Mouse (Mus musculus) layer of hippocampus, postnatal 14 days (tissue): ENCODE measurements around the gene Gm340. TPM values are rescaled to one million over a fixed set of nuclear protein-coding genes. Genes with fewer than 3 reads are reported as not detected.

Experiments
- DNase-seq, 2 experiments: peaks; one replicate each; pipeline ENCODE4 v3.0.0; 2021 to 2022; ENCODE audit warnings: low spot score in 2 of 2, mixed read lengths in 1 of 2
- long read RNA-seq, 2 experiments: library from polyadenylated mRNA; stranded (forward); transcript quantifications; one replicate each; pipeline ENCODE4 v2.0.0; 2021
- total RNA-seq, 2 experiments: library from RNA; stranded (reverse); gene quantifications; 2 replicates each; pipeline ENCODE4 v1.2.3; 2021

Gm340 gene
- total RNA-seq = 10 to 100 TPM; 10.9 to 12.7 TPM
- long read RNA-seq, experiment 1 = 0 reads
- long read RNA-seq, experiment 2, partial matches to known transcripts = 0 of 1 reads
- long read RNA-seq, experiment 2, other reads (novel, unspliced or antisense) = 1 of 1 reads

DNA sequence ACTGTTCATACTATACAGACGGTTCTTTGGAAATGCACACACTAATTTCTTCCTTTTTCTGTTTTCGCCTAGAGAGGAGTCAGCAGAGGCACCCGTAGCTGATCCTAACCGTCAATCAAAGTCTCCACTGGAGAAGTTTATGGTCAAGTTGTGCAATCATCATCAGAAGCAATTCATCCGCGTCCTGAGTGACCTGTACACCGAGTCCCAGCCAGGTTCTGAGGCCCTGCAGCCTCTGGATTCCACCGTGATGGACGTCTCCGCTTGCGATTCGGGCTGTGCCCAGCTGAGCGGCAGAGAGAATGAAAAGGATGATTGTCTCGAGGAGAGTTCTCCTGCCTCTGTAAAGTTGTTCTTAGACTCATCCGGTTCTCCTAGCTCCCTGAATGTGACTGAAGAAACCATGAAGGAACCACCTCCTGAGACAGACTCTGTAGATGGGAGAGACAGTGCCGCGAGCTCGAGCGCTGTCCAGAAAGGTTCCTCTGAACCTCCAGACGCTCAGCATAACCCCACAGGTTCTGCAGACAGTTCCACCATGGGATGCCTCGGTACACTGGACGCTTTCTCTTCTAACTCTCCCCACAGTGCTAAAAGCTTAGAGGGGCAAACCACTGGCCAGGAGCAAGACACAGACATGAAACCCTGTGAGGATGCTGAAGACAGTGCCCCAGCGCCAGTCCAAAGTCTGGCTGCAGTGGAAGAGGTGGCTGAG, at the start of gene Gm340:
Gene Gm340, plus strand, starts transcription at position 665 of the 715 bp plus-strand sequence.
- no peak for DNase-seq

- no peak for DNase-seq
Observed at GRCm38 (mm10) chr19:41534021-41534420, 48.1 kb upstream of the Gm340 start.

DNA sequence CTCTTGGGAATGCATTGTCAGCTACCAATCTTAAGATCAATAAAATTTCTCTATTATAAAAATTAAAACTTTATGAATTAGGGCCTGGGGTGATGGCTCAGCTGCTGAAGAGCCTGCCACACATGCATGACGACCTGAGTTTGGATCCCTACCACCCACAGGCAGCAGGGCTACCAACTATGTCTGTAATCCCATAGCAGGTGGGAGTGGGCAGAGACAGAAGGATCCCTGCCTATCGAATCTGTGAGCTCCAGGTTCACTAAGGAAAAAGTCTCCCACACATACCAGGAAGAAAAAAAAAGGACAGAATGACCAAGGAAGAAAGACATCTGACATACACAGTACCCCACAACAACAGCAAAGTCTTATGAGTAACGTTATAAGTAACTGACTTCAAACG, 25.2 kb upstream of the Gm340 start:
- DNase-seq = peak in 1 of 2 experiments; percentile 30

- no peak for DNase-seq
Observed at GRCm38 (mm10) chr19:41557491-41557890, 24.7 kb upstream of the Gm340 start.

DNA sequence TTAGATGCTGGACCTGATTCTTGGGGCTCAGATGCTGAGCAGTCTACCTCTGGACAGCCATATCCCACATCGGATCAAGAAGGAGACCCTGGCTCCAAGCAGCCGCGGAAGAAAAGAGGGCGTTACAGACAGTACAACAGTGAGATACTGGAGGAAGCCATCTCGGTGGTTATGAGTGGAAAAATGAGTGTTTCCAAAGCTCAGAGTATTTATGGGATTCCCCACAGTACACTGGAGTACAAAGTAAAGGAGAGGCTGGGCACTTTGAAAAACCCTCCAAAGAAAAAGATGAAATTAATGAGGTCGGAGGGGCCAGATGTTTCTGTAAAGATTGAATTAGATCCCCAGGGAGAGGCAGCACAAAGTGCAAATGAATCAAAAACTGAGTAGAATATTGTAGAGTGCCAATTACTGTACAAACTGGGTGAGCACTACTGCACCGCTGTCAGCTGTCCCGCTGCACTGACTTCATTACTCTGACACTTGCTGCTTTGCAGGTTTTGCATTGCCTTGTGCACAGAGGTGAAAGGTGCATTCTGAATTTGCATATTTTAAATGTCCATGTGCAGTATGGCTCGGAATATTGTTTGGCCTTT, 23.2 kb upstream of the Gm340 start:
- no peak for DNase-seq

GRCm38 (mm10) chr19:41560856-41561255, 21.3 kb upstream of the Gm340 start:
- DNase-seq = no peak

GRCm38 (mm10) chr19:41568791-41569190, 13.4 kb upstream of the Gm340 start:
- no peak for DNase-seq

GRCm38 (mm10) chr19:41573700-41574099, 8.5 kb upstream of the Gm340 start:
- no peak for DNase-seq

DNA sequence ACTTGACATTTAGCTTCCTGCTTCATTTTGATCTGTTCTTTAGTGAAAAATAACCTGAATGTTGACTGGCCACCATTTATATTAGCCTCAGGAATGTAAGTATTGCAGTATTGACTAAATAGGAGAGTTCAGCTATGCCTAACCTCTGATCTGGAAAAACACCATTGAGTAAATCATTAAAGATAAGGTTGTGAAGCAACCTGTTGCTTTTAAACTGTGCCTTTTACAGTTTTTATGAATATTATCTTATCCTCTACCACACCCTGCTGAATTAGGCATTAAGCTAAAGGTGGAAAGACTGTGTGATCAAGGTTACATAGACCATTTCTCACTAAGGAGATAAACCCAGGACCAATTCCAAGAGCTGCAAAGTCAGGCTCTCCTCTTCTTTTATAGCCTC, 4.6 kb upstream of the Gm340 start:
- no peak for DNase-seq

GRCm38 (mm10) chr19:41579311-41579920, 2.8 kb upstream of the Gm340 start:
- DNase-seq = peak in 1 of 2 experiments; percentile 40

DNA sequence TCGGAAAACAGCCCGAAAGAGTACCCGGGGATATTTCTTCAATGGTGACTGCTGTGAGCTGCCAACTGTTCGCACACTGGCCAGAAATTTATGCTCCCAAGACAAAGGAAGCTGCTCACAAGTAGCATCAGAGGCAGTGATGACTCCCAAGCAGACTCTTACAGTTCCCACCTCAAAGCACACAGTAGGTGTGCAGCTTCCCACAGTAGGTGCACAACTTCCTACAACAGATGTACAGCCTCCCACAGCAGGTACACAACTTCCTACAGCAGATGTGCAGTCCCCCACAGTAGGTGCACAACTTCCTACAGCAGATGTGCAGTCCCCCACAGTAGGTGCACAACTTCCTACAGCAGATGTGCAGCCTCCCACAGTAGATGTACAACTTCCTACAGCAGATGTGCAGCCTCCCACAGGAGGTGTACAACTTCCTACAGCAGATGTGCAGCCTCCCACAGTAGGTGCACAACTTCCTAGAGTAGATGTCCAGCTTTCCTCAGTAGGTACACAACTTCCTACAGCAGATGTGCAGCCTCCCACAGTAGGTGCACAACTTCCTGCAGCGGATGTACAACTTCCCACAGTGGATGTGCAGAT, 846 bp downstream of the Gm340 start:
- no peak for DNase-seq

DNA sequence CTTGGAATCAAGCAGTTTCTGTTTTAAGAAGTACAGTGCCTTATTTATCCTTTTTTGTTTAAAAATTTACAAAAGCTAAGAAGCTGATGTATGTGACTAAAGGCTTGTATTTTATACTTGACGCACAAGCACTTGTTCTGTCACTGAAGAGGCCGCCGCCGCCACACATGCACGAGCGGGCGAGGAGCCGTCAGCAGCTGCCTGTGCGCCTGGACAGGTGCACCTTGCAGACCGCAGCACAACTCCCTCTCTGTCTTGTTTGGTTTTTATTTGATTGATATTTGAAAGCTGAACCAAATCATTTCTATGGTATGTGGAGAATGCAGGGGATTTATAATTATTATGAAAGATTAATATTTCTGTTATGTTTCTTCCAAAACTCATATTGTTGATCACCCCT, 4.6 kb downstream of the Gm340 start:
- DNase-seq = no peak

DNA sequence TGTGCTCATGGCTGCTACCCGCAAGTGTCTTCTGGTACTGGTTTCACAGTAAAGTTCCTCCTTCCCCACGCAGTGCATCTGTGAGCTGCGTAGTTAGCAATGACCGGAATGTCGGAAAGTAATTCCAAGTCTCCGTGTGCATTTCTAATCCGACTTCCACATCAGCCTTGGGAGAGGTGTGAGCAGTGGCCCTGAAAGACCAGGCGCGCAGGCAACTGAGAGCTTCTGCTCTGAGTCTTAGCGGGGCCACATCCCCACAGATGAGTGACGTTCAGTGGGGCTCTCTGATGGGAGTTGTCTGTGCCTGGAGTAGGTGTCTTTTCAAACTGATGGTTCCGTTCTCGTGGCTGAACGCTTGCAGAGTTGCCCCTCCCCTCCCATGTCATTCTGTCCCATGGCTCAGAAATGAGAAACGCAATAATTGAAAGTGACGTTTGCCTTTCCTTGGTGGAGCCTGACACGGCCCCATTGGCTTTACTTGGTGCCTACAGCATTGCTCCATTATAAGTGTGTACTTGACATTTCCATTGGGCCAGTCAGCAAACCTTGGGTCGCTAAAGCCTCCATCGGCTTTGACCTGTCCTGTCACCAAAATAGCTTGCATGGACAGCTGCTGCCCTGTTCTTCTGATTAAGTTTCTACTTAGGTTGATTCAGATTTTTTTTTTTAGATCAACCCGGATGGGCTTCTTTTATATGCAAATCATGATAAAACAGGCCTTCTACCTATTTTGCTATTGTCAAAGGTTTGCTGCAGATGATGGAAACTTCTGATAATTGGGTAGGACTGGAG, 5.5 kb downstream of the Gm340 start:
- no peak for DNase-seq

DNA sequence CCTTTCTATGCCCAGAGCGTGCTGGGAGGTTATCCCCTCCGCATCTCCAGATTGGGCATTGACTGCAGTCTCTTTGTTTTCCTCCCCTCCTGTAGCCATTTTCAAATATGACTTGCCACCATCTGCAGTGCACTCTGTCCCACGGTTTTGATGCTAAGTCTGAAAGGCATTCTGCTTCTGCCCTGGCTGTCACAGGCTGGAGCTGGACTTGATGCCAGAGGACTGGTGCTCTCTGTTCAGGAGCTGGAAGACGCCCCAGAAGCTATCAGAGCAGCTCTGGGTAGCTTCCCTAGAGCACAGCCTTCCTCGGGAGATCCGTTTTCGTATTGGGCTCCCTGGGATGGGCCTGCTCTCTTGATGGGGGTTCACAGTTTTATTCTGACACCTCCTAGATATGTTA, 6.9 kb downstream of the Gm340 start:
- DNase-seq = no peak

- no peak for DNase-seq
Observed at GRCm38 (mm10) chr19:41589681-41590080, 7.5 kb downstream of the Gm340 start.

DNA sequence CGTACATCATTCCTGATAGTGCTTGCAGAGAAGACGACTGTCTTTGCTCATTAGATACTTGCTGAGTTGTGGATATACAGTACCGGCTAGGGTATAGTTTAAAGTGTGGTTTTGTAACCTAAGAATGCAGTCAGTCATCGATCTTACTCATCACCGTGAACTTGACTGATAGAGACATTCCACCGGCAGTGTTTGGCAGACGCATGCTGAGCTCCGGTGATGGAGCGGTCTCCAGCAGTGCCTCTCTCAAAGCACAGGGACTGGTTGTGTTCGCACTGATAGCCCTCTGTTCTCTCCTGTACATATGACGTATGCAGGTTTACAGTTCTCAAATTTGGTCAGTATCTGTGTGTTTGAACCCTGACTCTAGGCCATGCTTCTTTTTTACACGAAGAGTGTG, 9.6 kb downstream of the Gm340 start:
- no peak for DNase-seq

- no peak for DNase-seq
Observed at GRCm38 (mm10) chr19:41597170-41597894, 15.2 kb downstream of the Gm340 start.

- no peak for DNase-seq
Observed at GRCm38 (mm10) chr19:41600647-41601046, 18.5 kb downstream of the Gm340 start.

DNA sequence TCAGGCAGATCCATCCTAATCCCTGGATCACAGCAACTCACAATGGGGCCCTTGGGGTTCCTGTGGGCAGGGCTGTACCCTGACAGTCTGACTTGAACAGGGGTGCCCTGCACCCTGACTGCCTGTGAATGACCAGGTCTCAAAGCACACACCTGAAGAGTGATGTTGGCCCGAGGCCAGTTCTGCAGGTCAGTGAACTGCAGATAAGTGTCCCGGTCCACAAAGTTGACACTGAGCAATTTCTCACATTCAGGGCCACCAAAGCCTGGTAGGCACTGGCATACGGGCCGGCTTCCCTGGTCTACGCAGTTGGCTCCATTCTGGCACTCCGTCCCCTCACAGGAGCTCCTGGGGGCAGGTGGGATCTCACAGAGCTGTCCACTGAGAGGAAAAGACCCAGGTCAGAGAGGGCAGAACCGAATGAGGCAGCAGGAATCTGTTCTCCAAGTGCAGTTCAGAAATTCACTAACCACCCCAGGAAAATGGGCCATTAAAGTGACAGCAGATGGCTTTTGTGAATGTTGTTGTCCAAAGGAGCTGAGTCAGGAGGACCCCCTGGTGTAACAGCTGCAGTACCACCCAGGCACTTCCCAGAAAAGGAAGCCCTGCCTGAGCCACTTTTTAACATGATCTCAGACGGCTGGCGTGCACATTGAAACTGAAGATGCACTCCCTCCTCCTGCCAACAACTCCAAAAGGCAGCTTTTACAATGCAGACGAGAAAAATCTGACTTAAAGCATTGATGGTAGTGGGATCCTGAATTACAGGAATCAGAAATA, 24.2 kb downstream of the Gm340 start:
- peak in 1 of 2 experiments; percentile 36 for DNase-seq

GRCm38 (mm10) chr19:41611683-41612082, 29.5 kb downstream of the Gm340 start:
- DNase-seq = no peak
